Mouse (Mus musculus): ENCODE results near the gene Olfr1311. TPM values are rescaled to one million over a fixed set of nuclear protein-coding genes. Genes with fewer than 3 reads are reported as not detected.
"Not testable (repeated sequence)": the region's sequence is repeated elsewhere in the genome, so short reads cannot be mapped to it uniquely, and the experiment has no call there.

The Olfr1311 gene
- polyA plus RNA-seq (2015; fragmentation: Nextera tagmentation; extraction: Ambion mirVana): not detected in 2 replicates

GRCm38 (mm10) chr2:112024312-112024711 is at the start of gene Olfr1311:
Gene Olfr1311, minus strand, starts transcription at chr2:112024412.
- H3K27ac ChIP-seq (replicated peaks): no peak within 1 kb of the TSS
- H3K9me3 ChIP-seq (replicated peaks): no peaks in the 10 kb centered on the region
- no peak within 1 kb of the TSS for H3K4me3 ChIP-seq (replicated peaks)
- WGBS: 89% methylated on average over 2 of the region's 2 CpGs
- H3K9ac ChIP-seq: no peak within 1 kb of the TSS
- no peak within 1 kb of the TSS for H3K4me2 ChIP-seq (replicated peaks)
- H3K4me1 ChIP-seq: no peaks in the 10 kb centered on the region
- H3K36me3 ChIP-seq: no peaks in the 10 kb centered on the region
- H3K27me3 ChIP-seq: no peaks in the 10 kb centered on the region
- no peak for ATAC-seq (ENCODE audit: insufficient number of reproducible peaks, low FRiP score, low TSS enrichment, low read depth)

DNA sequence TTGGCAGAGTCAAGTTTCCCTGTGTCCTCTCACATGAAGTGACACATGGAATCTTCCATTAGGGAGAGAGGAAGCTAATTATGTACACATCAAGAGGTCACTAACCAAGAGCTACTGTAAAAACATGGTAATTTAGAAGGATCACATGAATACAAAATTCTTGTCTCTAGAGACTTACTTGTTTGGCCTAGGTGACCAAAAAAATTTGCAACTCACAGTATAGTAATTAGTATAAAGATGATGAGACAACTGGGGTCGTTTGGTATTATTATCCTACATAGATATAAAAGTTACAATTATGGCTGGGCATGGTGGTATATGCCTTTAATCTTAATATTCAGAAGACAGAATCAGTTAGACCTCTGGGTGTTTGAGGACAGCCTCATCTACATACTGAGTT is 25.9 kb upstream of the Olfr1311 start, which contains the start of gene Olfr1312:
Gene Olfr1312 (minus strand): TSS at position 101 of the 400 bp plus-strand sequence.
- Histone ChIP-seq H3K4me2 (replicated peaks) (no peak within 1 kb of the TSS), H3K27me3 (no peaks in the 10 kb centered on the region), H3K36me3 (no peaks in the 10 kb centered on the region), H3K9me3 (replicated peaks) (no peaks in the 10 kb centered on the region), H3K27ac (replicated peaks) (no peak within 1 kb of the TSS), H3K4me1 (no peaks in the 10 kb centered on the region), H3K9ac (no peak within 1 kb of the TSS), H3K4me3 (replicated peaks) (no peak within 1 kb of the TSS)
- 33% methylated on average over 1 of the region's 1 CpGs for WGBS
- no peak for ATAC-seq (ENCODE audit: insufficient number of reproducible peaks, low FRiP score, low TSS enrichment, low read depth)

DNA sequence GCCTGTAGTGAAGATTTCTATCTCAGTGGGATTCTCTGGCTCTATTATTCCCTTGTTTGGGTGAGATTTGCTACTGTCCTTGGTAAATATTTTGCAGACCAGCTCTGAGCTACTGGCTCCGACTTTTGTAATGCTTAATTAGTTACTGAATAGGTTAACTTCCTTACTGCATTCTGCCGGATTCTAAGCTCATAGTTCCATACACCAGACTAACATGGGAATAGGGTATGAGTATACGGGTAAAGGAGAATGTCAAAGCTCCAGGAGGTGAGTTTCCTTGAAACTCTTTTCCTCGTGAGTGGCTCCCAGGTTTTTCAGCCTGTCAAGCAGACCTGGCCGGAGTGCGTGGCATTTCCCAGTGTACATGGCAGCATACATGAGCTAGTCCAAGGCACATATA is 2.8 kb upstream of the Olfr1311 start:
- not testable (repeated sequence) for ATAC-seq (ENCODE audit: insufficient number of reproducible peaks, low FRiP score, low TSS enrichment, low read depth); H3K4me1 ChIP-seq; H3K27ac ChIP-seq (replicated peaks); H3K4me3 ChIP-seq (replicated peaks); H3K4me2 ChIP-seq (replicated peaks); H3K36me3 ChIP-seq; H3K9ac ChIP-seq; H3K27me3 ChIP-seq; H3K9me3 ChIP-seq (replicated peaks)
- WGBS: 49% methylated on average over 6 of the region's 6 CpGs

GRCm38 (mm10) chr2:112014900-112015299 is 9.3 kb downstream of the Olfr1311 start:
- H3K4me2 ChIP-seq (replicated peaks): no peak overlapping the region
- H3K27ac ChIP-seq (replicated peaks): no peak overlapping the region
- H3K27me3 ChIP-seq: no peaks in the 10 kb centered on the region
- no peaks in the 10 kb centered on the region for H3K9me3 ChIP-seq (replicated peaks)
- WGBS: 69% methylated on average over 3 of the region's 3 CpGs
- H3K36me3 ChIP-seq: no peaks in the 10 kb centered on the region
- H3K4me3 ChIP-seq (replicated peaks): no peak overlapping the region
- no peaks in the 10 kb centered on the region for H3K4me1 ChIP-seq
- no peak for ATAC-seq (ENCODE audit: insufficient number of reproducible peaks, low FRiP score, low TSS enrichment, low read depth)
- H3K9ac ChIP-seq: no peak overlapping the region

- no peak within 1 kb of the TSS for H3K4me3 ChIP-seq (replicated peaks)
- H3K27ac ChIP-seq (replicated peaks): no peak within 1 kb of the TSS
- no peak within 1 kb of the TSS for H3K9ac ChIP-seq
- no peaks in the 10 kb centered on the region for H3K27me3 ChIP-seq
- no peak within 1 kb of the TSS for H3K4me2 ChIP-seq (replicated peaks)
- no peaks in the 10 kb centered on the region for H3K9me3 ChIP-seq (replicated peaks)
- H3K4me1 ChIP-seq: no peaks in the 10 kb centered on the region
- ATAC-seq (ENCODE audit: insufficient number of reproducible peaks, low FRiP score, low TSS enrichment, low read depth): no peak
- H3K36me3 ChIP-seq: no peaks in the 10 kb centered on the region
Observed at GRCm38 (mm10) chr2:112012608-112013007, 11.6 kb downstream of the Olfr1311 start, which contains the start of gene Olfr1310. Gene Olfr1310, minus strand, starts transcription at chr2:112012708.

DNA sequence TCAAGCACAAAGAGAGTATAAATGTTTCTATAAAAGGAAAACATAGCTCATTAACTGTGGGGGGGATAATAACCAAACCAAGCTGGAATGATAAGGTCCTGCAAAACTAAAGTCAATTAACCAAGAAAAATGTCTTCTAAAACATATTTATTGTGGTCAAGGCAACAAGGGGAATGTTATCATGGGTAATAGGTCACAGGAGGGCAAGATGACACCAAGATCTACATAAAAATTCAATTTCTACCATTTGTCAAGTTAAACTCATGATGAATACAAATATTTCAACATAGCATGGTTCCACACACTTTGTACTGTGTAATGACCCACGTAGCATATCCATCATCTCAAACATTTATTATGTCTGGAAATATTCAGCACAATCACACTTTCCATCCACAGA is 34.0 kb downstream of the Olfr1311 start, which contains the start of gene Olfr1309:
Gene Olfr1309 (minus strand): TSS at position 101 of the 400 bp plus-strand sequence.
- Histone ChIP-seq H3K9ac (no peak within 1 kb of the TSS), H3K27ac (replicated peaks) (no peak within 1 kb of the TSS), H3K4me2 (replicated peaks) (no peak within 1 kb of the TSS), H3K4me1 (no peaks in the 10 kb centered on the region), H3K27me3 (no peaks in the 10 kb centered on the region), H3K36me3 (no peaks in the 10 kb centered on the region), H3K9me3 (replicated peaks) (no peaks in the 10 kb centered on the region), H3K4me3 (replicated peaks) (no peak within 1 kb of the TSS)
- ATAC-seq (ENCODE audit: insufficient number of reproducible peaks, low FRiP score, low TSS enrichment, low read depth): no peak
- WGBS: 62% methylated on average over 1 of the region's 1 CpGs

Other genes with a start within 250 kb of the Olfr1311 start
- not detected in 2 replicates for gene Olfr1302, start 247.0 kb downstream of the Olfr1311 start, polyA plus RNA-seq (2015; fragmentation: Nextera tagmentation; extraction: Ambion mirVana)
- not detected in 2 replicates for gene Olfr1303, start 204.1 kb downstream of the Olfr1311 start, polyA plus RNA-seq (2015; fragmentation: Nextera tagmentation; extraction: Ambion mirVana)
- not detected in 2 replicates for gene Olfr1305, start 147.3 kb downstream of the Olfr1311 start, polyA plus RNA-seq (2015; fragmentation: Nextera tagmentation; extraction: Ambion mirVana)
- not detected in 2 replicates for gene Olfr1306, start 108.1 kb downstream of the Olfr1311 start, polyA plus RNA-seq (2015; fragmentation: Nextera tagmentation; extraction: Ambion mirVana)
- not detected in 2 replicates for gene Olfr1307, start 75.0 kb downstream of the Olfr1311 start, polyA plus RNA-seq (2015; fragmentation: Nextera tagmentation; extraction: Ambion mirVana)
- not detected in 2 replicates for gene Olfr1308, start 59.5 kb downstream of the Olfr1311 start, polyA plus RNA-seq (2015; fragmentation: Nextera tagmentation; extraction: Ambion mirVana)
- gene Olfr1309, start 34.1 kb downstream of the Olfr1311 start, polyA plus RNA-seq (2015; fragmentation: Nextera tagmentation; extraction: Ambion mirVana): not detected in 2 replicates
- gene Olfr1310, start 11.7 kb downstream of the Olfr1311 start, polyA plus RNA-seq (2015; fragmentation: Nextera tagmentation; extraction: Ambion mirVana): not detected in 2 replicates
- gene Olfr1312, start 25.8 kb upstream of the Olfr1311 start, polyA plus RNA-seq (2015; fragmentation: Nextera tagmentation; extraction: Ambion mirVana): not detected in 2 replicates
- gene Olfr1313, start 53.4 kb upstream of the Olfr1311 start, polyA plus RNA-seq (2015; fragmentation: Nextera tagmentation; extraction: Ambion mirVana): not detected in 2 replicates
- gene Olfr1314, start 72.4 kb upstream of the Olfr1311 start, polyA plus RNA-seq (2015; fragmentation: Nextera tagmentation; extraction: Ambion mirVana): not detected in 2 replicates
- gene Olfr1315-ps1, start 91.0 kb upstream of the Olfr1311 start, polyA plus RNA-seq (2015; fragmentation: Nextera tagmentation; extraction: Ambion mirVana): not detected in 2 replicates
- not detected in 2 replicates for gene Olfr1316, start 110.6 kb upstream of the Olfr1311 start, polyA plus RNA-seq (2015; fragmentation: Nextera tagmentation; extraction: Ambion mirVana)
- not detected in 2 replicates for gene Olfr1317, start 115.9 kb upstream of the Olfr1311 start, polyA plus RNA-seq (2015; fragmentation: Nextera tagmentation; extraction: Ambion mirVana)
- gene Olfr1318, start 129.8 kb upstream of the Olfr1311 start, polyA plus RNA-seq (2015; fragmentation: Nextera tagmentation; extraction: Ambion mirVana): 0.09 TPM in 1 of 2 replicates, not detected in the other
- 24.5 and 35.9 TPM in 2 replicates for gene Lpcat4, start 215.1 kb upstream of the Olfr1311 start, polyA plus RNA-seq (2015; fragmentation: Nextera tagmentation; extraction: Ambion mirVana)
- not detected in 2 replicates for gene Nutm1, start 234.9 kb upstream of the Olfr1311 start, polyA plus RNA-seq (2015; fragmentation: Nextera tagmentation; extraction: Ambion mirVana)
- gene Nop10, start 237.5 kb upstream of the Olfr1311 start, polyA plus RNA-seq (2015; fragmentation: Nextera tagmentation; extraction: Ambion mirVana): 201 and 206 TPM in 2 replicates
- 11.1 and 11.8 TPM in 2 replicates for gene Slc12a6, start 241.4 kb upstream of the Olfr1311 start, polyA plus RNA-seq (2015; fragmentation: Nextera tagmentation; extraction: Ambion mirVana)
- gene Gm21985, start 241.9 kb upstream of the Olfr1311 start, polyA plus RNA-seq (2015; fragmentation: Nextera tagmentation; extraction: Ambion mirVana): not detected in 2 replicates

All from embryonic facial prominence, embryonic 15.5 days (tissue).